In the genomic region with DNA sequence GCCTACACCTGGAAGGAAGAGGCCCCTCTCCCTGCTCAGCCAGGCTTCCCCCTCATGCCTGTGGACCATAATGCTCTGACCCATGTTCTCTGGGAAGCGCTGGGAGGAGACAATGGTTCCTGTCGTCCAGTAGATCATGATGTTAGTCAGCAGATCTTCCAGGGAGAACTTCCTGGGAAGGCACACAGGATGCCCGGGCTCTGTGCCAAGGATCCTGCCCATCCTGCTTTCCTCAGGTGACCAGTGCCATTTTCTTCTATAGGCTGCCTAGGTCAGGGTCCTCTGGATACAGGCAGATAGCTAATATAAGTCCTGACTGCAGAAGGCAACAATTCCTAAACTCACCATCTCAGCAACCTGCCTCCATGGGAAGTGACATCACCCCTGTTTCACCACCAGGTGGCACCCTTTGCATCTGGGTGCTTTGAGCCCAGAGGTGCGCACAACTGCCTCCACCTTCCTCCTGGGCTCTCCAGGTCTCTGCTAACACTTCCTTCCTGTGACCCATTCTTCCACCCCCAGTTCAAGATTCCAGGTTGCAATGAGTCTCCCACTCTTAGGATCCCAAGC, we compare ENCODE assay signal across 8 mouse cellular contexts. TPM values are rescaled to one million over a fixed set of nuclear protein-coding genes. Genes with fewer than 3 reads are reported as not detected.
DNase-seq lines count a peak whose midpoint lies in the region; ATAC-seq lines count a peak whose summit lies in the region.

No protein-coding gene starts in this region.

- 69% methylated on average over 4 of the region's 4 CpGs for WGBS in midbrain, embryonic 15.5 days

- ATAC-seq in midbrain, embryonic 15.5 days (replicated peaks), result no peak

- H3K27ac ChIP-seq in midbrain, embryonic 15.5 days, result no peak overlapping the region

- H3K9me3 ChIP-seq in midbrain, embryonic 15.5 days, result no peaks in the 10 kb centered on the region

- intact Hi-C loops in heart, postnatal 36 days (cut with DNase I), result no loop called here

- no peaks in the 10 kb centered on the region for H3K4me1 ChIP-seq in midbrain, embryonic 15.5 days

- H3K4me2 ChIP-seq in midbrain, embryonic 15.5 days, result no peak overlapping the region

- H3K27me3 ChIP-seq in midbrain, embryonic 15.5 days (replicated peaks), result no peaks in the 10 kb centered on the region

- no peak overlapping the region for H3K4me3 ChIP-seq in midbrain, embryonic 15.5 days

- no peak overlapping the region for H3K9ac ChIP-seq in midbrain, embryonic 15.5 days

- DNase-seq in heart, postnatal 36 days, result peak; percentile 43
- no peak for DNase-seq in heart, adult 8-10 months (ENCODE audit: low spot score)
- DNase-seq in CD4-positive, CD25-positive, alpha-beta regulatory T cell, adult 2 months (ENCODE audit: low read depth, low spot score), result peak; percentile 81
- peak; percentile 79 for DNase-seq in adrenal gland, postnatal 14 days
- peak; percentile 55 to 64 for DNase-seq in kidney, postnatal 4 days
- DNase-seq in spleen, postnatal 36 days (ENCODE audit: low spot score in 2 of 2), result peak; percentile 34 to 41
- DNase-seq in neural tube, embryonic 10.5 days (ENCODE audit: extremely low spot score, low spot score), result no peak

- H3K36me3 ChIP-seq in midbrain, embryonic 15.5 days (replicated peaks), result no peaks in the 10 kb centered on the region

RNA-seq across cellular contexts. Expression of gene Tmem63a, which starts 34.1 kb away (rescaled TPM):
- total RNA-seq in heart, postnatal 36 days (2021), result 10 to 100 TPM; 13.8 to 13.9 TPM
- 10 to 100 TPM; 12.3 to 15.1 (median 13.9) TPM for total RNA-seq in heart, adult 8-10 months (2022)
- 44.4 and 56.2 TPM in 2 replicates for total RNA-seq in adrenal gland, postnatal 14 days (2021)
- polyA plus RNA-seq in midbrain, embryonic 15.5 days (2015; fragmentation: Nextera tagmentation; extraction: Ambion mirVana), result 1.4 and 1.8 TPM in 2 replicates

RNA-seq across cellular contexts. Expression of gene Lefty1, which starts 41.4 kb away (rescaled TPM):
- 1 to 10 TPM in 1 of 2 experiments, under 1 TPM in 1; 0.95 to 1.0 TPM for total RNA-seq in heart, postnatal 36 days (2021)
- 1 to 10 TPM in 1 of 4 experiments, under 1 TPM in 3; 0.43 to 1.2 (median 0.65) TPM for total RNA-seq in heart, adult 8-10 months (2022)
- total RNA-seq in adrenal gland, postnatal 14 days (2021), result 1.3 and 1.6 TPM in 2 replicates
- polyA plus RNA-seq in midbrain, embryonic 15.5 days (2015; fragmentation: Nextera tagmentation; extraction: Ambion mirVana), result 0.22 and 0.28 TPM in 2 replicates

RNA-seq across cellular contexts. Expression of gene Ephx1, which starts 44.5 kb away (rescaled TPM):
- 10 to 100 TPM; 35.4 to 41.5 TPM for total RNA-seq in heart, postnatal 36 days (2021)
- total RNA-seq in heart, adult 8-10 months (2022), result 10 to 100 TPM; 35.3 to 51.3 (median 47.1) TPM
- 57.9 and 71.2 TPM in 2 replicates for total RNA-seq in adrenal gland, postnatal 14 days (2021)
- polyA plus RNA-seq in midbrain, embryonic 15.5 days (2015; fragmentation: Nextera tagmentation; extraction: Ambion mirVana), result 5.9 and 6.0 TPM in 2 replicates

Comparison
In these comparisons a context has a peak if more than half of its experiments do, and no peak if none do; other contexts are left out.
1. DNase-seq: peak in heart, postnatal 36 days (2 of 2), CD4-positive, CD25-positive, alpha-beta regulatory T cell, adult 2 months (single experiment), adrenal gland, postnatal 14 days (single experiment), kidney, postnatal 4 days (2 of 2) and spleen, postnatal 36 days (2 of 2); none in heart, adult 8-10 months (single experiment) and neural tube, embryonic 10.5 days (single experiment).